Mouse (Mus musculus) heart, embryonic 13.5 days (tissue): ENCODE measurements at regions not wholly inside any gene's neighbourhood (a gene's known extent, or its start where the extent isn't known, plus 50 kb on each side); places are given as distances from the start of the nearest gene placed in this dataset. TPM values are rescaled to one million over a fixed set of nuclear protein-coding genes. Genes with fewer than 3 reads are reported as not detected.

Experiments
- ATAC-seq: fragments of 200-750 bp; cut with Nextera tagmentation; 2 replicates; pipeline ENCODE4 v1.8.0; 2017; ENCODE audit warnings: moderate TSS enrichment; ENCODE audit not compliant: insufficient number of reproducible peaks, low FRiP score, low TSS enrichment; ENCODE audit errors: extremely low read depth
- H3K27ac ChIP-seq: fragments of 300-500 bp; sonication (generic); replicated peaks from 2 replicates; pipeline ENCODE4 v1.5.1; 2015; ENCODE audit warnings: moderate library complexity, mild to moderate bottlenecking, inconsistent platforms
- H3K27me3 ChIP-seq: fragments of 300-500 bp; sonication (generic); replicated peaks from 2 replicates; pipeline ENCODE4 v1.6.1; 2015; ENCODE audit warnings: mild to moderate bottlenecking, inconsistent platforms
- H3K36me3 ChIP-seq: fragments of 300-500 bp; sonication (generic); 2 replicates; pipeline ENCODE4 v1.6.1; 2015; ENCODE audit warnings: mild to moderate bottlenecking, inconsistent platforms
- H3K4me1 ChIP-seq: fragments of 300-500 bp; sonication (generic); 2 replicates; pipeline ENCODE4 v1.6.1; 2015; ENCODE audit warnings: inconsistent platforms
- H3K4me2 ChIP-seq: fragments of 300-500 bp; sonication (generic); 2 replicates; pipeline ENCODE4 v1.6.1; 2015; ENCODE audit warnings: inconsistent platforms, mild to moderate bottlenecking, moderate library complexity
- H3K4me3 ChIP-seq: fragments of 300-500 bp; sonication (generic); 2 replicates; pipeline ENCODE4 v1.5.1; 2015; ENCODE audit warnings: moderate library complexity, mild to moderate bottlenecking, inconsistent platforms
- H3K9ac ChIP-seq: fragments of 300-500 bp; sonication (generic); 2 replicates; pipeline ENCODE4 v1.6.1; 2015; ENCODE audit warnings: inconsistent platforms, mild to moderate bottlenecking, moderate library complexity
- H3K9me3 ChIP-seq: fragments of 300-500 bp; sonication (generic); 2 replicates; pipeline ENCODE4 v1.6.1; 2016; ENCODE audit warnings: inconsistent platforms
- WGBS: fragments of 180-500 bp; shearing (Covaris S2); methylation state at CpG from one replicate; pipeline ENCODE4 v1.1.7; 2015; ENCODE audit warnings: mixed read lengths; 5-methylcytosine and 5-hydroxymethylcytosine counted together
- microRNA-seq: library from miRNA; unstranded; fragments of <30 nt; microRNA quantifications from one replicate; pipeline ENCODE4, GENCODE M21; 2016

DNA sequence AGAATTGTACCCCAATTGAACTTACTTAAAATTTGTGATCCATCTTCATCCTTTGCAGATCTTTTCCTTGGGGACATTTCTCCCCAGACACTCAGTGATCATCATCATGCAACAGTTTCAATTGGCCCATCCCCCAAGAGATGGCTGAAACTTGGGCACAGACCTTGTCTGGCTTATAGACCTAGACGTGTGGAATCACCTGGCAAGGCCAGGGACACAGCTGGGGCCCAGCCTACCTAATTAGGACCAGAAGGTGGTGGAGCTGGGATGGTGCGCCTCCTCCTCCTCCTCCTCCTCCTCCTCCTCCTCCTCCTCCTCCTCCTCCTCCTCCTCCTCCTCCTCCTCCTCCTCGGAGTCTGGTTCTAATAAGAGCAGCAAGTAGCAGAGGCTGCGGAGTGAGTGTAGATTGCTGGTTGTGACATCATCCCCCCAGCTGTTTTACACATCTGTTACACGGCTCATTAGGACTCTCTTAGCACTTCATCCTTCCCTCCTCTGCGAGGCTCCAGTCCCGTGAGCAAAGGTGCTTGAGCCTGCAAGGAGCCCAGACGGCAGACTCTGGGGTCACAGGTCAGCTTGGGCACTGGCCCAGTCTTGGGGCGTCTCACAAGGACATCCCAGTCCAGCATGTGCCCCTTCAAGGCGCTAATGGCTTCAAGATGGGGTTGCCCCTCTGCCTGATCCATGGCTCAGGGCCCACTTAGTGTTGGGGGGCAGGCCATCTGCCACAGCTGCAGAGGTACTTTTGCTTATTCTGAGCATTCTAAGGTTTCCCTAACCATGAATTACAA is 58.9 kb upstream of the Smim23 start:
- no peak overlapping the region for H3K4me3 ChIP-seq
- H3K4me2 ChIP-seq = no peak overlapping the region
- 38% methylated on average over 8 of the region's 10 CpGs for WGBS
- peaks cover 15% of the 10 kb centered on the region for H3K27me3 ChIP-seq
- H3K27ac ChIP-seq = no peak overlapping the region
- H3K36me3 ChIP-seq = no peaks in the 10 kb centered on the region
- ATAC-seq = no peak
- H3K9ac ChIP-seq = no peak overlapping the region
- no peaks in the 10 kb centered on the region for H3K4me1 ChIP-seq
- H3K9me3 ChIP-seq = peaks cover 8% of the 10 kb centered on the region; the same call in 1 of the 2 replicates

GRCm38 (mm10) chr11:32878967-32879366 is 54.6 kb upstream of the Smim23 start:
- H3K9me3 ChIP-seq = peaks cover 8% of the 10 kb centered on the region; the same call in 1 of the 2 replicates
- no peak overlapping the region for H3K27ac ChIP-seq
- no peak for ATAC-seq
- no peaks in the 10 kb centered on the region for H3K36me3 ChIP-seq
- H3K27me3 ChIP-seq = peaks cover 5% of the 10 kb centered on the region
- H3K4me2 ChIP-seq = no peak overlapping the region
- WGBS = 88% methylated on average over 3 of the region's 3 CpGs
- H3K9ac ChIP-seq = no peak overlapping the region
- no peaks in the 10 kb centered on the region for H3K4me1 ChIP-seq
- H3K4me3 ChIP-seq = no peak overlapping the region

Small RNA genes in the stretch of these regions (microRNA-seq; reads per million reads assigned to microRNA genes)
- not detected for gene Gm26052
